Mouse (Mus musculus) forebrain, embryonic 16.5 days (tissue): ENCODE results near the gene Fbln2. TPM values are rescaled to one million over a fixed set of nuclear protein-coding genes. Genes with fewer than 3 reads are reported as not detected.

Experiments used
- ATAC-seq: fragments of 200-750 bp; cut with Nextera tagmentation; 2 replicates; pipeline ENCODE4 v1.8.0; 2017; ENCODE audit warnings: mild to moderate bottlenecking, moderate library complexity
- H3K27ac ChIP-seq: fragments of 300-500 bp; sonication (generic); 2 replicates; pipeline ENCODE4 v1.5.1; 2014; ENCODE audit warnings: low read length, control low read depth
- H3K27me3 ChIP-seq: fragments of 300-500 bp; sonication (generic); replicated peaks from 2 replicates; pipeline ENCODE4 v1.6.1; 2014; ENCODE audit warnings: low read length; ENCODE audit not compliant: control insufficient read depth, insufficient read depth
- H3K36me3 ChIP-seq: fragments of 300-500 bp; sonication (generic); 2 replicates; pipeline ENCODE4 v1.6.1; 2014; ENCODE audit not compliant: control insufficient read depth, insufficient read depth
- H3K4me1 ChIP-seq: fragments of 300-500 bp; sonication (generic); replicated peaks from 2 replicates; pipeline ENCODE4 v1.6.1; 2014; ENCODE audit warnings: low read length; ENCODE audit not compliant: control insufficient read depth, insufficient read depth
- H3K4me2 ChIP-seq: fragments of 300-500 bp; sonication (generic); 2 replicates; pipeline ENCODE4 v1.6.1; 2014; ENCODE audit warnings: mild to moderate bottlenecking, low read length, control low read depth
- H3K4me3 ChIP-seq: fragments of 300-500 bp; sonication (generic); replicated peaks from 2 replicates; pipeline ENCODE4 v1.5.1; 2014; ENCODE audit warnings: mild to moderate bottlenecking, low read length, control low read depth
- H3K9ac ChIP-seq: fragments of 300-500 bp; sonication (generic); replicated peaks from 2 replicates; pipeline ENCODE4 v1.6.1; 2014; ENCODE audit warnings: low read depth, low read length, control low read depth
- H3K9me3 ChIP-seq: fragments of 300-500 bp; sonication (generic); 2 replicates; pipeline ENCODE4 v1.6.1; 2016; ENCODE audit warnings: low read length; ENCODE audit not compliant: control insufficient read depth
- WGBS: fragments of 180-500 bp; shearing (Covaris S2); extraction: QIAGEN DNeasy Blood & Tissue Kit; methylation state at CpG from one replicate; pipeline ENCODE4 v1.1.7; 2014; 5-methylcytosine and 5-hydroxymethylcytosine counted together
- polyA plus RNA-seq: library from polyadenylated mRNA; unstranded; fragments of >200 nt; fragmentation: Nextera tagmentation; extraction: Ambion mirVana; gene quantifications from 2 replicates; pipeline ENCODE4 v1.2.1, GENCODE M21; 2015

Fbln2 gene
- polyA plus RNA-seq, 1 experiment from 2014 or later = 17.6 TPM

GRCm38 (mm10) chr6:91174211-91174610, 38.0 kb upstream of the Fbln2 start:
- no peak overlapping the region for H3K9ac ChIP-seq
- 0 out of 2 replicates have a peak, but pooled peaks cover 2% of the 10 kb centered on the region for H3K36me3 ChIP-seq
- WGBS = 90% methylated on average over 3 of the region's 3 CpGs
- no peaks in the 10 kb centered on the region for H3K27me3 ChIP-seq
- no peak overlapping the region for H3K27ac ChIP-seq
- no peak for ATAC-seq
- no peak overlapping the region for H3K4me3 ChIP-seq
- H3K9me3 ChIP-seq = no peaks in the 10 kb centered on the region
- no peak overlapping the region for H3K4me2 ChIP-seq
- no peaks in the 10 kb centered on the region for H3K4me1 ChIP-seq

GRCm38 (mm10) chr6:91180767-91181171, 31.5 kb upstream of the Fbln2 start:
- H3K27me3 ChIP-seq = no peaks in the 10 kb centered on the region
- H3K4me3 ChIP-seq = no peak overlapping the region
- 38% methylated on average over 9 of the region's 9 CpGs for WGBS
- no peaks in the 10 kb centered on the region for H3K9me3 ChIP-seq
- H3K4me2 ChIP-seq = no peak overlapping the region
- no peaks in the 10 kb centered on the region for H3K36me3 ChIP-seq
- H3K4me1 ChIP-seq = peaks cover 5% of the 10 kb centered on the region
- H3K9ac ChIP-seq = no peak overlapping the region
- ATAC-seq = peak; percentile 78
- H3K27ac ChIP-seq = no peak overlapping the region

- H3K9ac ChIP-seq = no peak overlapping the region
- ATAC-seq = no peak
- no peak overlapping the region for H3K4me3 ChIP-seq
- peaks cover 5% of the 10 kb centered on the region for H3K4me1 ChIP-seq
- H3K27ac ChIP-seq = no peak overlapping the region
- H3K27me3 ChIP-seq = no peaks in the 10 kb centered on the region
- no peak overlapping the region for H3K4me2 ChIP-seq
- 91% methylated on average over 2 of the region's 2 CpGs for WGBS
- H3K36me3 ChIP-seq = no peaks in the 10 kb centered on the region
- no peaks in the 10 kb centered on the region for H3K9me3 ChIP-seq
Measured at GRCm38 (mm10) chr6:91181320-91181719, 30.9 kb upstream of the Fbln2 start.

- Histone ChIP-seq H3K4me3 (no peak overlapping the region), H3K27me3 (no peaks in the 10 kb centered on the region), H3K36me3 (no peaks in the 10 kb centered on the region), H3K4me2 (no peak overlapping the region), H3K4me1 (peaks cover 5% of the 10 kb centered on the region), H3K27ac (no peak overlapping the region), H3K9me3 (no peaks in the 10 kb centered on the region), H3K9ac (no peak overlapping the region)
- ATAC-seq = no peak
- 92% methylated on average over 4 of the region's 4 CpGs for WGBS
Measured at GRCm38 (mm10) chr6:91182075-91182490, 30.2 kb upstream of the Fbln2 start.

- WGBS = 17% methylated on average over 1 of the region's 1 CpGs
Measured at GRCm38 (mm10) chr6:91183041-91183440, 29.2 kb upstream of the Fbln2 start.

GRCm38 (mm10) chr6:91183980-91184379, 28.3 kb upstream of the Fbln2 start:
- WGBS = 77% methylated on average over 2 of the region's 2 CpGs
- no peak overlapping the region for H3K4me3 ChIP-seq
- H3K36me3 ChIP-seq = no peaks in the 10 kb centered on the region
- no peak overlapping the region for H3K27ac ChIP-seq
- H3K27me3 ChIP-seq = no peaks in the 10 kb centered on the region
- H3K9me3 ChIP-seq = no peaks in the 10 kb centered on the region
- peaks cover 5% of the 10 kb centered on the region for H3K4me1 ChIP-seq
- ATAC-seq = no peak
- H3K4me2 ChIP-seq = no peak overlapping the region
- H3K9ac ChIP-seq = no peak overlapping the region

More at GRCm38 (mm10) chr6:91183041-91183440, 29.2 kb upstream of the Fbln2 start:
- Histone ChIP-seq H3K9me3 (no peaks in the 10 kb centered on the region), H3K27me3 (no peaks in the 10 kb centered on the region), H3K9ac (no peak overlapping the region), H3K36me3 (no peaks in the 10 kb centered on the region), H3K4me1 (peaks cover 5% of the 10 kb centered on the region), H3K27ac (no peak overlapping the region), H3K4me2 (no peak overlapping the region), H3K4me3 (no peak overlapping the region)
- no peak for ATAC-seq

GRCm38 (mm10) chr6:91184776-91185175, 27.5 kb upstream of the Fbln2 start:
- Histone ChIP-seq H3K9ac (no peak overlapping the region), H3K4me3 (no peak overlapping the region), H3K9me3 (no peaks in the 10 kb centered on the region), H3K36me3 (no peaks in the 10 kb centered on the region), H3K4me1 (peaks cover 5% of the 10 kb centered on the region), H3K27ac (no peak overlapping the region), H3K4me2 (no peak overlapping the region), H3K27me3 (no peaks in the 10 kb centered on the region)
- no peak for ATAC-seq
- 73% methylated on average over 3 of the region's 3 CpGs for WGBS

GRCm38 (mm10) chr6:91185502-91185901, 26.8 kb upstream of the Fbln2 start:
- H3K27ac ChIP-seq = no peak overlapping the region
- H3K4me1 ChIP-seq = peaks cover 3% of the 10 kb centered on the region
- 90% methylated on average over 5 of the region's 5 CpGs for WGBS
- H3K27me3 ChIP-seq = no peaks in the 10 kb centered on the region
- H3K4me2 ChIP-seq = no peak overlapping the region
- H3K9ac ChIP-seq = no peak overlapping the region
- no peak for ATAC-seq
- H3K9me3 ChIP-seq = no peaks in the 10 kb centered on the region
- H3K36me3 ChIP-seq = no peaks in the 10 kb centered on the region
- H3K4me3 ChIP-seq = no peak overlapping the region

- Histone ChIP-seq H3K4me1 (no peaks in the 10 kb centered on the region), H3K27me3 (no peaks in the 10 kb centered on the region), H3K9me3 (no peaks in the 10 kb centered on the region), H3K4me3 (no peak overlapping the region), H3K27ac (no peak overlapping the region), H3K4me2 (no peak overlapping the region), H3K9ac (no peak overlapping the region), H3K36me3 (no peaks in the 10 kb centered on the region)
- ATAC-seq = no peak
- 52% methylated on average over 4 of the region's 4 CpGs for WGBS
Measured at GRCm38 (mm10) chr6:91186161-91186931, 25.9 kb upstream of the Fbln2 start.
